Mouse (Mus musculus) heart, postnatal 0 days (tissue): ENCODE measurements around the gene Ppp2r3a. TPM values are rescaled to one million over a fixed set of nuclear protein-coding genes. Genes with fewer than 3 reads are reported as not detected.

Experiments used
- ATAC-seq: fragments of 200-750 bp; cut with Nextera tagmentation; 2 replicates; pipeline ENCODE4 v1.8.0; 2017; ENCODE audit warnings: low read depth, moderate number of reproducible peaks, moderate library complexity; ENCODE audit not compliant: insufficient read depth
- DNase-seq: peaks from one replicate; pipeline ENCODE4 v3.0.0-alpha.2; 2016; ENCODE audit warnings: low spot score
- H3K27ac ChIP-seq: fragments of 300-500 bp; sonication (generic); 2 replicates; pipeline ENCODE4 v1.5.1; 2014; ENCODE audit warnings: low read depth, mild to moderate bottlenecking
- H3K27me3 ChIP-seq: fragments of 300-500 bp; sonication (generic); 2 replicates; pipeline ENCODE4 v1.6.1; 2014; ENCODE audit warnings: low read length, mixed read lengths; ENCODE audit not compliant: control insufficient read depth, insufficient read depth
- H3K36me3 ChIP-seq: fragments of 300-500 bp; sonication (generic); replicated peaks from 2 replicates; pipeline ENCODE4 v1.6.1; 2014; ENCODE audit warnings: low read length, mixed read lengths; ENCODE audit not compliant: control insufficient read depth, insufficient read depth
- H3K4me1 ChIP-seq: fragments of 300-500 bp; sonication (generic); 2 replicates; pipeline ENCODE4 v1.6.1; 2014; ENCODE audit warnings: antibody characterized with exemption; ENCODE audit not compliant: control insufficient read depth, insufficient read depth
- H3K4me2 ChIP-seq: fragments of 300-500 bp; sonication (generic); 2 replicates; pipeline ENCODE4 v1.6.1; 2014; ENCODE audit warnings: low read depth, mild to moderate bottlenecking, low read length, moderate library complexity
- H3K4me3 ChIP-seq: fragments of 300-500 bp; sonication (generic); 2 replicates; pipeline ENCODE4 v1.5.1; 2014; ENCODE audit warnings: low read depth, low read length
- H3K9ac ChIP-seq: fragments of 300-500 bp; sonication (generic); replicated peaks from 2 replicates; pipeline ENCODE4 v1.6.1; 2014; ENCODE audit warnings: low read depth, low read length, mixed read lengths
- H3K9me3 ChIP-seq: fragments of 300-500 bp; sonication (generic); replicated peaks from 2 replicates; pipeline ENCODE4 v1.6.1; 2016; ENCODE audit warnings: low read length; ENCODE audit not compliant: control insufficient read depth
- CTCF ChIP-seq: IDR thresholded peaks from 2 replicates; pipeline ENCODE4 v1.5.1; 2016; ENCODE audit warnings: antibody characterized with exemption, control low read depth, low read depth
- EP300 ChIP-seq: IDR thresholded peaks from 2 replicates; pipeline ENCODE4 v1.6.1; 2016; ENCODE audit warnings: antibody characterized with exemption, low read depth
- WGBS: fragments of 180-500 bp; shearing (Covaris S2); extraction: QIAGEN DNeasy Blood & Tissue Kit; methylation state at CpG from one replicate; pipeline ENCODE4 v1.1.7; 2014; 5-methylcytosine and 5-hydroxymethylcytosine counted together
- polyA plus RNA-seq: library from polyadenylated mRNA; unstranded; fragments of >200 nt; fragmentation: Nextera tagmentation; extraction: Ambion mirVana; gene quantifications from 2 replicates; pipeline ENCODE4 v1.2.1, GENCODE M21; 2015
- total RNA-seq: library from RNA; depleted of rRNA; stranded (reverse); fragments of >200 nt; gene quantifications from 2 replicates; pipeline ENCODE4 v1.2.3, GENCODE M21; 2014; ENCODE audit warnings: low replicate concordance

The Ppp2r3a gene
- total and polyA plus RNA-seq, 2 experiments from 2014 or later: 63.3 to 99.0 TPM

GRCm38 (mm10) chr9:101280867-101281266 lies 29.3 kb upstream of the Ppp2r3a start:
- H3K9ac ChIP-seq: no peak overlapping the region
- no peak overlapping the region for H3K4me2 ChIP-seq
- H3K36me3 ChIP-seq: no peaks in the 10 kb centered on the region
- TF ChIP-seq EP300 (no peak), CTCF (no peak)
- no peak overlapping the region for H3K27ac ChIP-seq
- no peaks in the 10 kb centered on the region for H3K4me1 ChIP-seq
- no peaks in the 10 kb centered on the region for H3K27me3 ChIP-seq
- WGBS: 52% methylated on average over 6 of the region's 6 CpGs
- ATAC-seq: peak; percentile 60; the same call in 1 of the 2 replicates
- no peaks in the 10 kb centered on the region for H3K9me3 ChIP-seq
- H3K4me3 ChIP-seq: no peak overlapping the region
- no peak for DNase-seq

GRCm38 (mm10) chr9:101280211-101280610 lies 28.6 kb upstream of the Ppp2r3a start:
- Histone ChIP-seq H3K4me2 (no peak overlapping the region), H3K9ac (no peak overlapping the region), H3K9me3 (no peaks in the 10 kb centered on the region), H3K36me3 (no peaks in the 10 kb centered on the region), H3K27me3 (no peaks in the 10 kb centered on the region), H3K4me1 (no peaks in the 10 kb centered on the region), H3K4me3 (no peak overlapping the region), H3K27ac (no peak overlapping the region)
- 73% methylated on average over 10 of the region's 10 CpGs for WGBS
- TF ChIP-seq CTCF (no peak), EP300 (no peak)
- ATAC-seq (no peak), DNase-seq (no peak)

- no peak overlapping the region for H3K27ac ChIP-seq
These were observed 21.1 kb upstream of the Ppp2r3a start for GRCm38 (mm10) chr9:101272715-101273114.

GRCm38 (mm10) chr9:101270020-101270419 lies 18.4 kb upstream of the Ppp2r3a start:
- H3K9me3 ChIP-seq: no peaks in the 10 kb centered on the region
- no peak for ATAC-seq
- 61% methylated on average over 5 of the region's 5 CpGs for WGBS
- no peak overlapping the region for H3K27ac ChIP-seq
- no peak for DNase-seq
- no peaks in the 10 kb centered on the region for H3K36me3 ChIP-seq
- TF ChIP-seq EP300 (no peak), CTCF (no peak)
- H3K4me2 ChIP-seq: no peak overlapping the region
- no peak overlapping the region for H3K4me3 ChIP-seq
- H3K27me3 ChIP-seq: no peaks in the 10 kb centered on the region
- H3K4me1 ChIP-seq: no peaks in the 10 kb centered on the region
- H3K9ac ChIP-seq: no peak overlapping the region

More at GRCm38 (mm10) chr9:101272715-101273114, 21.1 kb upstream of the Ppp2r3a start:
- no peak overlapping the region for H3K4me2 ChIP-seq
- no peaks in the 10 kb centered on the region for H3K4me1 ChIP-seq
- DNase-seq: no peak
- H3K4me3 ChIP-seq: no peak overlapping the region
- no peak for TF ChIP-seq CTCF
- no peak for TF ChIP-seq EP300
- no peaks in the 10 kb centered on the region for H3K9me3 ChIP-seq
- ATAC-seq: no peak
- H3K9ac ChIP-seq: no peak overlapping the region
- no peaks in the 10 kb centered on the region for H3K27me3 ChIP-seq
- 84% methylated on average over 7 of the region's 7 CpGs for WGBS
- no peaks in the 10 kb centered on the region for H3K36me3 ChIP-seq

- WGBS: 59% methylated on average over 8 of the region's 8 CpGs
These were observed 14.4 kb upstream of the Ppp2r3a start for GRCm38 (mm10) chr9:101266043-101266442.

GRCm38 (mm10) chr9:101265546-101265945 lies 14.0 kb upstream of the Ppp2r3a start:
- H3K36me3 ChIP-seq: no peaks in the 10 kb centered on the region
- ATAC-seq: no peak
- H3K27me3 ChIP-seq: no peaks in the 10 kb centered on the region
- TF ChIP-seq EP300 (no peak), CTCF (no peak)
- H3K27ac ChIP-seq: no peak overlapping the region
- no peak overlapping the region for H3K4me2 ChIP-seq
- H3K4me3 ChIP-seq: no peak overlapping the region
- peaks cover 12% of the 10 kb centered on the region; the same call in 1 of the 2 replicates for H3K4me1 ChIP-seq
- H3K9me3 ChIP-seq: no peaks in the 10 kb centered on the region
- H3K9ac ChIP-seq: no peak overlapping the region
- WGBS: 57% methylated on average over 6 of the region's 6 CpGs
- DNase-seq: no peak

More at GRCm38 (mm10) chr9:101266043-101266442, 14.4 kb upstream of the Ppp2r3a start:
- Histone ChIP-seq H3K4me3 (no peak overlapping the region), H3K27me3 (no peaks in the 10 kb centered on the region), H3K36me3 (no peaks in the 10 kb centered on the region), H3K9ac (no peak overlapping the region), H3K9me3 (no peaks in the 10 kb centered on the region), H3K27ac (no peak overlapping the region), H3K4me2 (no peak overlapping the region), H3K4me1 (peaks cover 12% of the 10 kb centered on the region; the same call in 1 of the 2 replicates)
- ATAC-seq (no peak), DNase-seq (no peak)
- TF ChIP-seq EP300 (no peak), CTCF (no peak)
